Mouse (Mus musculus) heart, embryonic 13.5 days (tissue): ENCODE data around the gene Dhh. TPM values are rescaled to one million over a fixed set of nuclear protein-coding genes. Genes with fewer than 3 reads are reported as not detected.
A peak's percentile ranks its signal among the peaks of the same experiment; 100 is the strongest.

Source experiments
- ATAC-seq: fragments of 200-750 bp; cut with Nextera tagmentation; 2 replicates; pipeline ENCODE4 v1.8.0; 2017; ENCODE audit warnings: moderate TSS enrichment; ENCODE audit not compliant: insufficient number of reproducible peaks, low FRiP score, low TSS enrichment; ENCODE audit errors: extremely low read depth
- H3K27ac ChIP-seq: fragments of 300-500 bp; sonication (generic); replicated peaks from 2 replicates; pipeline ENCODE4 v1.5.1; 2015; ENCODE audit warnings: moderate library complexity, mild to moderate bottlenecking, inconsistent platforms
- H3K27me3 ChIP-seq: fragments of 300-500 bp; sonication (generic); replicated peaks from 2 replicates; pipeline ENCODE4 v1.6.1; 2015; ENCODE audit warnings: mild to moderate bottlenecking, inconsistent platforms
- H3K36me3 ChIP-seq: fragments of 300-500 bp; sonication (generic); 2 replicates; pipeline ENCODE4 v1.6.1; 2015; ENCODE audit warnings: mild to moderate bottlenecking, inconsistent platforms
- H3K4me1 ChIP-seq: fragments of 300-500 bp; sonication (generic); 2 replicates; pipeline ENCODE4 v1.6.1; 2015; ENCODE audit warnings: inconsistent platforms
- H3K4me2 ChIP-seq: fragments of 300-500 bp; sonication (generic); 2 replicates; pipeline ENCODE4 v1.6.1; 2015; ENCODE audit warnings: inconsistent platforms, mild to moderate bottlenecking, moderate library complexity
- H3K4me3 ChIP-seq: fragments of 300-500 bp; sonication (generic); 2 replicates; pipeline ENCODE4 v1.5.1; 2015; ENCODE audit warnings: moderate library complexity, mild to moderate bottlenecking, inconsistent platforms
- H3K9ac ChIP-seq: fragments of 300-500 bp; sonication (generic); 2 replicates; pipeline ENCODE4 v1.6.1; 2015; ENCODE audit warnings: inconsistent platforms, mild to moderate bottlenecking, moderate library complexity
- H3K9me3 ChIP-seq: fragments of 300-500 bp; sonication (generic); 2 replicates; pipeline ENCODE4 v1.6.1; 2016; ENCODE audit warnings: inconsistent platforms
- WGBS: fragments of 180-500 bp; shearing (Covaris S2); methylation state at CpG from one replicate; pipeline ENCODE4 v1.1.7; 2015; ENCODE audit warnings: mixed read lengths; 5-methylcytosine and 5-hydroxymethylcytosine counted together
- polyA plus RNA-seq: library from polyadenylated mRNA; unstranded; fragments of >200 nt; fragmentation: Nextera tagmentation; extraction: Ambion mirVana; gene quantifications from 2 replicates; pipeline ENCODE4 v1.2.1, GENCODE M21; 2015

Gene Dhh
- polyA plus RNA-seq, 1 experiment from 2014 or later, result 2.1 TPM

GRCm38 (mm10) chr15:98871070-98871915 lies 27.0 kb downstream of the Dhh start, which contains the start of gene Kmt2d:
TSS of gene Kmt2d (minus strand) at chr15:98871204.
- Histone ChIP-seq H3K9me3 (no peaks in the 10 kb centered on the region), H3K27ac (peak within 1 kb of the TSS; percentile 100), H3K4me2 (peak within 1 kb of the TSS; percentile 100), H3K27me3 (no peaks in the 10 kb centered on the region), H3K4me1 (peaks cover 44% of the 10 kb centered on the region), H3K36me3 (peaks cover 8% of the 10 kb centered on the region), H3K4me3 (peak within 1 kb of the TSS; percentile 98), H3K9ac (peak within 1 kb of the TSS; percentile 100)
- WGBS, result under 1% methylated on average over 63 of the region's 94 CpGs
- ATAC-seq, result peak; percentile 52

- under 1% methylated on average over 16 of the region's 16 CpGs for WGBS
- H3K27ac ChIP-seq, result peak overlapping the region; percentile 100
- no peak for ATAC-seq
- peak overlapping the region; percentile 100 for H3K9ac ChIP-seq
- peak overlapping the region; percentile 100 for H3K4me2 ChIP-seq
- H3K4me1 ChIP-seq, result peaks cover 44% of the 10 kb centered on the region
- no peaks in the 10 kb centered on the region for H3K27me3 ChIP-seq
- H3K36me3 ChIP-seq, result peaks cover 17% of the 10 kb centered on the region
- peak overlapping the region; percentile 98 for H3K4me3 ChIP-seq
- H3K9me3 ChIP-seq, result no peaks in the 10 kb centered on the region
These were observed 27.9 kb downstream of the Dhh start for GRCm38 (mm10) chr15:98870179-98871069.

GRCm38 (mm10) chr15:98869342-98870178 lies 28.8 kb downstream of the Dhh start:
- Histone ChIP-seq H3K9me3 (no peaks in the 10 kb centered on the region), H3K4me3 (peak overlapping the region; percentile 98), H3K4me2 (peak overlapping the region; percentile 100), H3K27ac (peak overlapping the region; percentile 100), H3K4me1 (peaks cover 44% of the 10 kb centered on the region), H3K36me3 (peaks cover 26% of the 10 kb centered on the region), H3K9ac (peak overlapping the region; percentile 100), H3K27me3 (no peaks in the 10 kb centered on the region)
- WGBS, result 3% methylated on average over 8 of the region's 8 CpGs
- ATAC-seq, result no peak

DNA sequence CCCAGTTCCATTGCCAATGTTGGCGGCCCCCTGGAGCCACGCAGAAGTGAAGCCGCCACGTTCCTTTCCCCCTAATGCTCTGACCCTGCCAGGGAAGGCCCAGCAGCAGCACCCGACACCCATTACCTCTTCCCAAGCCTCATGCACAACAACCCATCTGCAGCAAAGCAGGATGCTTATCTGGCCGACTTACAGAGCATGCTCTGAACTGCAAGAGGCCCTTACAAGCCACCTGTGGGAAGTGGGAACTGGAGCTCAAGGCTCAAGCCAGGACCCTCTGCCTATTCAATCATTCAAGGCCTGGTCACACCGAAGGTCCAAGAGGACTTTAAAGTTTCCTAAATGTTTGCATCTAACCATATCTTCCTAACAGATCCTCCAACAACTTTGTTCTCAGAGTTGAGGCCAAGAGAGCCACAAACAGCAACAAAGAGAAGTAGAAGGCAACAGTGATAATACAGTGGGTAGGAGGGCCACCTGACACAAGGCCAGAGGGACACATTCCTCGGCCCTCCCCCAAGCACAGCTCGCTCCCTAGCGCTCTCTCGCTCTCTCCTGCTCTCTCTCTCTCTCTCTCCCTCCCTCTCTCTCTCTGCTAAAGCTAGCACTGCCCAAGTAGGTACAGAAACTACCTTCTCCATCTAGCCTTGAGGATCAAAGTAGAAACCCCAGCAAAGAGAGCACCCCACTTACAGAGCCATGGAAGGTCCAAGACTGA lies 29.8 kb downstream of the Dhh start:
- peak overlapping the region; percentile 100 for H3K27ac ChIP-seq
- WGBS, result 24% methylated on average over 11 of the region's 11 CpGs
- H3K27me3 ChIP-seq, result no peaks in the 10 kb centered on the region
- H3K4me1 ChIP-seq, result peaks cover 44% of the 10 kb centered on the region
- H3K9ac ChIP-seq, result peak overlapping the region; percentile 100
- H3K4me2 ChIP-seq, result peak overlapping the region; percentile 100
- ATAC-seq, result no peak
- peaks cover 36% of the 10 kb centered on the region for H3K36me3 ChIP-seq
- H3K4me3 ChIP-seq, result peak overlapping the region; percentile 98
- H3K9me3 ChIP-seq, result no peaks in the 10 kb centered on the region

DNA sequence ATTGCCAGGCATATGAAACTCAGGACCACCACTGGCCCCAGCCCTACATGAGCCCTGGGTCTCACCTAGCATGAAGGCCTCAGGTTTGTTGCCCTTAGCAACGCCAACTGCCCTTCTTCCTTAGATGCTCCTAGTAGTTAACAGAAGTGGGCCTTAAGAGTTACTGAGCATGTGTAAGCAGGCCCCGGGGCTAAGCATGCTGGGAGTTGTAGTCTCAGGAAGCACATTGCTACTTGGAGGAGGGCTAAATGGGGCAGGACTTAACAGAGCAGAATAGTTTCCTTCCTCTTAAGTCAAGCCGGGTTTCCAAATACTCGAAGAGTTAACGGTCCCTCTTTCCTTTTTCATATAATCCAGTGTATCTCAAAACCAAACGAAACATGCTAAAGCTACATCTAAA lies 31.0 kb downstream of the Dhh start:
- Histone ChIP-seq H3K4me1 (peaks cover 35% of the 10 kb centered on the region), H3K4me3 (peak overlapping the region; percentile 98), H3K4me2 (peak overlapping the region; percentile 100), H3K27me3 (no peaks in the 10 kb centered on the region), H3K27ac (0 out of 2 replicates have a peak overlapping the region, but pooled peaks have one; percentile 100), H3K36me3 (peaks cover 48% of the 10 kb centered on the region), H3K9ac (peak overlapping the region; percentile 100), H3K9me3 (no peaks in the 10 kb centered on the region)
- 49% methylated on average over 6 of the region's 6 CpGs for WGBS
- ATAC-seq, result no peak

DNA sequence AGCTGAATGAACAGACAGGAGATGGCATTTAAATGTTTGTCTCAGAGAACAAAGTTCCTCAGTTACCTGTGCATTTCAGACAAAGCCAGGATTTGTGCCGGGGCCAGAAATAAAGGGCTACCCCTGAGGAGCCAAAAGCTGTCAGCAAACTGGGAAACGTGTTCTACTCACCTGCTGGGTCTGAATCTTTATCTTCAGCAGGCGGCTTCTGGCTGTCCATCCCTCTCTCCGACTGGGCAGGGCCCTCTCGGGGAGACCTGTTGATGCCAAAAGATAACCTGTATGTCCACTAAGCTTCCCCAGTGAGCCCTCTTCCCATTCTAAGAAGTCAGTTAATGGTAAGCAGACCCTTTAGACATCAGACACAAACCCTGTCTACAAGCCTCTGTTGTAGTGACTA lies 31.8 kb downstream of the Dhh start:
- whole genome bisulfite sequencing, result 67% methylated on average over 5 of the region's 5 CpGs
- Histone ChIP-seq H3K4me2 (no peak overlapping the region), H3K9me3 (no peaks in the 10 kb centered on the region), H3K27me3 (no peaks in the 10 kb centered on the region), H3K36me3 (peaks cover 56% of the 10 kb centered on the region), H3K9ac (peak overlapping the region; percentile 100; the same call in 1 of the 2 replicates), H3K4me1 (peaks cover 35% of the 10 kb centered on the region), H3K4me3 (no peak overlapping the region), H3K27ac (no peak overlapping the region)
- no peak for ATAC-seq

- WGBS, result 94% methylated on average over 8 of the region's 8 CpGs
- Histone ChIP-seq H3K27ac (no peak overlapping the region), H3K4me2 (no peak overlapping the region), H3K9ac (no peak overlapping the region), H3K9me3 (no peaks in the 10 kb centered on the region), H3K27me3 (no peaks in the 10 kb centered on the region), H3K4me3 (no peak overlapping the region), H3K4me1 (peaks cover 35% of the 10 kb centered on the region), H3K36me3 (peaks cover 64% of the 10 kb centered on the region)
- ATAC-seq, result no peak
These were observed 32.6 kb downstream of the Dhh start for GRCm38 (mm10) chr15:98865771-98866170.

GRCm38 (mm10) chr15:98864951-98865350 lies 33.4 kb downstream of the Dhh start:
- Histone ChIP-seq H3K9me3 (no peaks in the 10 kb centered on the region), H3K4me3 (no peak overlapping the region), H3K4me1 (peaks cover 33% of the 10 kb centered on the region), H3K9ac (no peak overlapping the region), H3K4me2 (no peak overlapping the region), H3K36me3 (peaks cover 72% of the 10 kb centered on the region), H3K27me3 (no peaks in the 10 kb centered on the region), H3K27ac (no peak overlapping the region)
- 93% methylated on average over 6 of the region's 6 CpGs for WGBS
- ATAC-seq, result no peak

DNA sequence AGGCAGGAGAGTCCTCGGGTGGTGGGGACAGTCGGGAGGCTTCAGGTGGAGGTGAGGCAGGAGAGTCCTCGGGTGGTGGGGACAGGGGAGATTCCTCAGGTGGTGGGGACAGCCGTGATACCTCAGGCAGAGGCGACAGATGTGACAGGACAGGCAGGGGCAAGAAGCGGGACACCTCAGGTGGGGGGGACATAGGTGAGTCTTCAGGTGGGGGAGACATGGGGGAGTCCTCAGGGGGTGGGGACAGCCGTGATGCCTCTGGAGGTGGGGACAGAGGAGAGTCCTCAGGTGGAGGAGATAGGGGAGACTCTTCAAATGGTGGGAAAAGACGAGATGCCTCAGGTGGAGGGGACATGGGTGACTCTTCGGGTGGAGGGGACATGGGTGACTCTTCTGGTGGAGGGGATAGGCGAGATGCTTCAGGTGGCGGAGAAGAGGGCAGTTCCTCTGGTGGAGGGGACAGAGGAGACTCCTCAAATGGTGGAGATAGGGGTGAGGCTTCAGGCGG lies 34.8 kb downstream of the Dhh start:
- Histone ChIP-seq H3K36me3 (peaks cover 86% of the 10 kb centered on the region), H3K4me2 (no peak overlapping the region), H3K27ac (no peak overlapping the region), H3K9me3 (no peaks in the 10 kb centered on the region), H3K9ac (no peak overlapping the region), H3K27me3 (no peaks in the 10 kb centered on the region), H3K4me1 (peaks cover 19% of the 10 kb centered on the region), H3K4me3 (no peak overlapping the region)
- WGBS, result 90% methylated on average over 12 of the region's 12 CpGs
- no peak for ATAC-seq

DNA sequence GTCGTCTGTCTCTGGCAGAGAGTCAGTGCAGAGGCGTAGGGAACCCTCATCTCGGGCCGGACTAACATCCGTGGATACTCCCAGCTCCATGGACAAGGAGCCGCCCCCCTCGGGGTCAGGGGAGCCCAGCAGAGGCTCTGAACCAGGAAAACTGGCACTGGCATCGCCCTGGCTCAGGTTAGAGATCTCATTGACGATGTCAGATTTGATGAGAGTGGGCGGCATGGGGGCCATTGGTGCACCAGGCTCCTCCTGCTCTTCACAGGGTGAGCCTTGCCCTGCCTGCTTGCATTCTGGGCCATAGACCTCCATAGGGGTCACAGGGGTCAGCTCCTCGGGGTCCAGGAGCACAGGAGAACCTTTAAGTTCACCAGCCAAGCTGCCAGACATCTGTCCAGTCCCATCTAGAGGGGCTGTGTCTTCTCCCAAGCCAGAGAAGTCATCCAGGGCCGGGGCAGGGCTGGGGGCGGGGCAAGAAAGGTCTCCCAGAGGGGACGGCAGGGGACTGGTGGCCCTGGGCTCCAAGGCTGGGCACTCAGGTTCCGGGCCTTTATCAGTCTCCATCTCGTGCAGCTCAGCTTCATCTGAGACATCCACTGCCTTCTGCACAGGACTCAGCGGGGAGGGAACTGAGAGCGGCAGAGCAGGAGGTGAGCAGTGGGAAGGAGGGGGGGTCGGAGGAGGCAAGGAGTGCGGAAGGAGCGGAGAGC lies 36.5 kb downstream of the Dhh start:
- Histone ChIP-seq H3K4me1 (peaks cover 2% of the 10 kb centered on the region), H3K9ac (no peak overlapping the region), H3K4me2 (no peak overlapping the region), H3K9me3 (no peaks in the 10 kb centered on the region), H3K4me3 (no peak overlapping the region), H3K27ac (no peak overlapping the region), H3K27me3 (no peaks in the 10 kb centered on the region), H3K36me3 (peaks cover 100% of the 10 kb centered on the region)
- WGBS, result 85% methylated on average over 21 of the region's 21 CpGs
- no peak for ATAC-seq
